Comparison of ENCODE assay signal across 27 mouse cellular contexts in genomic region chr7:35090550-35090949, GRCm38 (mm10). TPM values are rescaled to one million over a fixed set of nuclear protein-coding genes. Genes with fewer than 3 reads are reported as not detected.
DNase-seq lines count a peak whose midpoint lies in the region; ATAC-seq and TF ChIP-seq lines count a peak whose summit lies in the region.
"Had no signal": no experiment of that assay in that cellular context is flagged by ENCODE, and none has a peak within 500 bp of the region (broad histone marks: within the 10 kb centered on the region; RNA-seq: fewer than 3 reads in every experiment).

No protein-coding gene starts in this region.

- peak; percentile 98 for DNase-seq in liver, adult 2 months (ENCODE audit: extremely low read depth, low read depth, low spot score)
- DNase-seq in liver, embryonic 11.5 days (ENCODE audit: low spot score), result no peak
- DNase-seq in liver, postnatal 0 days, result no peak
- no peak for DNase-seq in embryo, embryonic 10.5 days (ENCODE audit: low spot score)
- DNase-seq: adrenal gland, postnatal 10 days; adrenal gland, postnatal 36 days; B cell, adult 2 months; cerebellum, adult 18-20 months; cerebellum, adult 9-10 months; cerebellum, postnatal 14 days; forebrain, postnatal 0 days; gastrocnemius, adult 2 months; gastrocnemius, postnatal 14 days; heart, adult 18-20 months; heart, postnatal 10 days; heart, postnatal 4 days had no signal

- no peak overlapping the region for H3K4me2 ChIP-seq in liver, embryonic 11.5 days
- H3K4me2 ChIP-seq in liver, embryonic 15.5 days, result no peak overlapping the region
- H3K4me2 ChIP-seq in liver, postnatal 0 days (ENCODE audit: low read depth, low read length), result no peak overlapping the region
- H3K4me2 ChIP-seq: embryonic facial prominence, embryonic 12.5 days; embryonic facial prominence, embryonic 15.5 days; heart, embryonic 12.5 days; heart, embryonic 15.5 days; hindbrain, embryonic 14.5 days had no signal

- no peak overlapping the region for H3K9ac ChIP-seq in liver, adult 2 months (ENCODE audit: low read depth, low read length)
- no peak overlapping the region for H3K9ac ChIP-seq in liver, embryonic 11.5 days (ENCODE audit: low read depth, low read length)
- no peak overlapping the region for H3K9ac ChIP-seq in liver, embryonic 15.5 days
- H3K9ac ChIP-seq in liver, postnatal 0 days (replicated peaks), result no peak overlapping the region
- H3K9ac ChIP-seq: embryonic facial prominence, embryonic 12.5 days; embryonic facial prominence, embryonic 15.5 days; forebrain, postnatal 0 days; heart, embryonic 12.5 days; heart, embryonic 15.5 days; hindbrain, embryonic 14.5 days had no signal

- H3K36me3 ChIP-seq in liver, adult 2 months (ENCODE audit: control insufficient read depth, insufficient read depth, low read length), result no peaks in the 10 kb centered on the region
- H3K36me3 ChIP-seq in liver, embryonic 11.5 days (ENCODE audit: control insufficient read depth, insufficient read depth, low read length), result no peaks in the 10 kb centered on the region
- no peaks in the 10 kb centered on the region for H3K36me3 ChIP-seq in liver, embryonic 15.5 days (replicated peaks)
- H3K36me3 ChIP-seq in liver, postnatal 0 days (replicated peaks; ENCODE audit: insufficient read depth, low read length), result no peaks in the 10 kb centered on the region
- H3K36me3 ChIP-seq: embryonic facial prominence, embryonic 12.5 days; embryonic facial prominence, embryonic 15.5 days; G1E; heart, embryonic 12.5 days; heart, embryonic 15.5 days had no signal

- no peak for ATAC-seq in liver, embryonic 11.5 days (replicated peaks; ENCODE audit: low FRiP score)
- peak; percentile 64; the same call in 1 of the 2 replicates for ATAC-seq in liver, embryonic 15.5 days (ENCODE audit: insufficient read depth)
- ATAC-seq in liver, postnatal 0 days, result peak; percentile 86
- no peak for ATAC-seq in megakaryocyte-erythroid progenitor cell, adult 5-6 weeks (replicated peaks; ENCODE audit: low FRiP score, low TSS enrichment, poor library complexity, severe bottlenecking)
- ATAC-seq: forebrain, embryonic 14.5 days; forebrain, postnatal 0 days; Patski had no signal

- H3K27ac ChIP-seq in liver, adult 2 months (replicated peaks; ENCODE audit: insufficient read depth, low read depth, low read length), result peak overlapping the region; percentile 92
- no peak overlapping the region for H3K27ac ChIP-seq in liver, embryonic 11.5 days (ENCODE audit: low read depth, low read length)
- H3K27ac ChIP-seq in liver, embryonic 15.5 days (replicated peaks), result no peak overlapping the region
- H3K27ac ChIP-seq in liver, postnatal 0 days (ENCODE audit: low read depth), result peak overlapping the region; percentile 82
- H3K27ac ChIP-seq: embryonic facial prominence, embryonic 12.5 days; embryonic facial prominence, embryonic 15.5 days; gastrocnemius, adult 2 months; heart, embryonic 15.5 days; hindbrain, embryonic 14.5 days had no signal

- TF ChIP-seq EP300 in liver, postnatal 0 days (IDR thresholded peaks at IDR 0.05; ENCODE audit: low read depth), result peak; percentile 91

- no peaks in the 10 kb centered on the region for H3K27me3 ChIP-seq in liver, adult 2 months (ENCODE audit: control insufficient read depth, insufficient read depth, low read length)
- H3K27me3 ChIP-seq in liver, embryonic 11.5 days (replicated peaks; ENCODE audit: control insufficient read depth, insufficient read depth, low read length), result no peaks in the 10 kb centered on the region
- peaks cover 11% of the 10 kb centered on the region for H3K27me3 ChIP-seq in liver, embryonic 15.5 days
- no peaks in the 10 kb centered on the region for H3K27me3 ChIP-seq in liver, postnatal 0 days (ENCODE audit: insufficient read depth, low read length)
- H3K27me3 ChIP-seq: CH12.LX; embryonic facial prominence, embryonic 12.5 days; embryonic facial prominence, embryonic 15.5 days; heart, embryonic 15.5 days; Patski had no signal

- no peaks in the 10 kb centered on the region for H3K79me2 ChIP-seq in liver, adult 2 months (ENCODE audit: control insufficient read depth, insufficient read depth, low read length)

- no peaks in the 10 kb centered on the region for H3K9me3 ChIP-seq in liver, embryonic 11.5 days (ENCODE audit: control insufficient read depth, low read length)
- no peaks in the 10 kb centered on the region for H3K9me3 ChIP-seq in liver, embryonic 15.5 days (replicated peaks)
- H3K9me3 ChIP-seq in liver, postnatal 0 days (ENCODE audit: low read length), result no peaks in the 10 kb centered on the region
- H3K9me3 ChIP-seq: embryonic facial prominence, embryonic 12.5 days; embryonic facial prominence, embryonic 15.5 days; G1E; heart, embryonic 15.5 days had no signal

- 16% methylated on average over 5 of the region's 5 CpGs for WGBS in liver, adult 2 months
- WGBS in liver, embryonic 11.5 days, result 65% methylated on average over 5 of the region's 5 CpGs
- 50% methylated on average over 5 of the region's 5 CpGs for WGBS in liver, embryonic 15.5 days (ENCODE audit: insufficient replicate concordance)
- WGBS in liver, postnatal 0 days (ENCODE audit: insufficient replicate concordance), result 54% methylated on average over 5 of the region's 5 CpGs

- no peak for TF ChIP-seq CTCF in liver, adult 2 months (IDR thresholded peaks at IDR 0.05; ENCODE audit: low read depth, low read length)
- TF ChIP-seq CTCF in liver, postnatal 0 days (IDR thresholded peaks at IDR 0.05; ENCODE audit: low read depth), result no peak

- H3K4me1 ChIP-seq in liver, adult 2 months (ENCODE audit: control insufficient read depth, insufficient read depth, low read length), result peaks cover 25% of the 10 kb centered on the region
- H3K4me1 ChIP-seq in liver, embryonic 11.5 days (replicated peaks; ENCODE audit: control insufficient read depth, insufficient read depth, low read length), result no peaks in the 10 kb centered on the region
- peaks cover 9% of the 10 kb centered on the region; the same call in 1 of the 2 replicates for H3K4me1 ChIP-seq in liver, embryonic 15.5 days (replicated peaks)
- H3K4me1 ChIP-seq in liver, postnatal 0 days (ENCODE audit: insufficient read depth), result peaks cover 4% of the 10 kb centered on the region; the same call in 1 of the 2 replicates

- no peak overlapping the region for H3K4me3 ChIP-seq in liver, adult 2 months (ENCODE audit: insufficient read depth, low read depth, low read length)
- H3K4me3 ChIP-seq in liver, embryonic 11.5 days (ENCODE audit: low read depth, low read length), result no peak overlapping the region
- H3K4me3 ChIP-seq in liver, embryonic 15.5 days (replicated peaks), result no peak overlapping the region
- no peak overlapping the region for H3K4me3 ChIP-seq in liver, postnatal 0 days (ENCODE audit: low read depth, low read length)
- H3K4me3 ChIP-seq: embryonic facial prominence, embryonic 12.5 days; embryonic facial prominence, embryonic 15.5 days; gastrocnemius, adult 2 months; heart, embryonic 12.5 days; heart, embryonic 15.5 days had no signal

- TF ChIP-seq POLR2A in liver, adult 2 months (IDR thresholded peaks at IDR 0.05; ENCODE audit: extremely low read depth, insufficient read depth, low read length), result no peak

RNA-seq across cellular contexts. Expression of gene Cebpa, which starts 28.5 kb away (rescaled TPM):
- total RNA-seq in liver, adult 2 months (2014; rRNA removed), result 177 and 199 TPM in 2 replicates
- polyA plus RNA-seq in liver, adult 2 months (2012; rRNA removed), result 349 and 390 TPM in 2 replicates
- polyA plus RNA-seq in liver, embryonic 11.5 days (2014; fragmentation: Nextera tagmentation; extraction: Ambion mirVana), result 6.9 and 8.2 TPM in 2 replicates
- polyA plus RNA-seq in liver, embryonic 15.5 days (2015; fragmentation: Nextera tagmentation; extraction: Ambion mirVana), result 11.0 and 13.8 TPM in 2 replicates
- polyA plus RNA-seq in liver, postnatal 0 days (2015; fragmentation: Nextera tagmentation; extraction: Ambion mirVana), result 20.2 and 34.0 TPM in 2 replicates
- 0.37 and 1.6 TPM in 2 replicates for total RNA-seq in megakaryocyte-erythroid progenitor cell, adult 5-6 weeks (2014; fragmentation: Nextera tagmentation)
- total RNA-seq in megakaryocyte-erythroid progenitor cell, adult 5-6 weeks (2017), result 1.9 TPM in 1 of 2 replicates, not detected in the other
- total RNA-seq: CH12.LX, G1E had no signal

RNA-seq across cellular contexts. Expression of gene Cebpg, which starts 34.2 kb away (rescaled TPM):
- total RNA-seq in liver, adult 2 months (2014; rRNA removed), result 24.9 and 26.4 TPM in 2 replicates
- 7.3 and 8.5 TPM in 2 replicates for polyA plus RNA-seq in liver, adult 2 months (2012; rRNA removed)
- 25.6 and 26.2 TPM in 2 replicates for polyA plus RNA-seq in liver, embryonic 11.5 days (2014; fragmentation: Nextera tagmentation; extraction: Ambion mirVana)
- polyA plus RNA-seq in liver, embryonic 15.5 days (2015; fragmentation: Nextera tagmentation; extraction: Ambion mirVana), result 20.2 and 22.1 TPM in 2 replicates
- polyA plus RNA-seq in liver, postnatal 0 days (2015; fragmentation: Nextera tagmentation; extraction: Ambion mirVana), result 30.8 and 35.2 TPM in 2 replicates
- total RNA-seq in megakaryocyte-erythroid progenitor cell, adult 5-6 weeks (2014; fragmentation: Nextera tagmentation), result 20.7 and 21.9 TPM in 2 replicates
- 30.2 and 54.0 TPM in 2 replicates for total RNA-seq in megakaryocyte-erythroid progenitor cell, adult 5-6 weeks (2017)

Comparison
In these comparisons a context has a peak if more than half of its experiments do, and no peak if none do; other contexts are left out.
1. H3K27ac ChIP-seq: peak in liver, adult 2 months (single experiment) and liver, postnatal 0 days (single experiment); none in liver, embryonic 11.5 days (single experiment) and liver, embryonic 15.5 days (single experiment).
2. ATAC-seq: peak in liver, embryonic 15.5 days (single experiment) and liver, postnatal 0 days (single experiment); none in liver, embryonic 11.5 days (single experiment) and megakaryocyte-erythroid progenitor cell, adult 5-6 weeks (single experiment).
3. RNA of gene Cebpa, which starts 28.5 kb away (polyA plus RNA-seq): 349 to 390 TPM in liver, adult 2 months; 20.2 to 34.0 TPM in liver, postnatal 0 days, 11.0 to 13.8 TPM in liver, embryonic 15.5 days and 6.9 to 8.2 TPM in liver, embryonic 11.5 days; every median in the first group is over 10 times any median in the second.